Mouse (Mus musculus): Measurements from ENCODE around the gene Gdi2. TPM values are rescaled to one million over a fixed set of nuclear protein-coding genes. Genes with fewer than 3 reads are reported as not detected.

The Gdi2 gene
- total and polyA plus RNA-seq, 2 experiments from 2014 or later, result 220 to 371 TPM

- Histone ChIP-seq H3K4me1 (ENCODE audit: insufficient read depth, low read length) (no peaks in the 10 kb centered on the region), H3K4me2 (ENCODE audit: low read depth, low read length, poor library complexity, severe bottlenecking) (no peak overlapping the region), H3K27me3 (ENCODE audit: insufficient read depth, low read length) (no peaks in the 10 kb centered on the region), H3K4me3 (ENCODE audit: low read depth, low read length) (no peak overlapping the region), H3K9ac (replicated peaks; ENCODE audit: low read length, poor library complexity, severe bottlenecking) (no peak overlapping the region), H3K9me3 (ENCODE audit: low read length) (no peaks in the 10 kb centered on the region), H3K36me3 (ENCODE audit: insufficient read depth, low read length) (no peaks in the 10 kb centered on the region), H3K27ac (ENCODE audit: low read depth, low read length) (no peak overlapping the region)
- TF ChIP-seq CTCF (IDR thresholded peaks at IDR 0.05), result no peak
- ATAC-seq (ENCODE audit: low FRiP score) (no peak), DNase-seq (ENCODE audit: low spot score) (no peak)
- WGBS, result 73% methylated on average over 10 of the region's 10 CpGs
Measured at GRCm38 (mm10) chr13:3531692-3532320, 6.1 kb upstream of the Gdi2 start.

GRCm38 (mm10) chr13:3532451-3532850, 5.4 kb upstream of the Gdi2 start:
- Histone ChIP-seq H3K27me3 (ENCODE audit: insufficient read depth, low read length) (no peaks in the 10 kb centered on the region), H3K36me3 (ENCODE audit: insufficient read depth, low read length) (no peaks in the 10 kb centered on the region), H3K4me3 (ENCODE audit: low read depth, low read length) (no peak overlapping the region), H3K27ac (ENCODE audit: low read depth, low read length) (no peak overlapping the region), H3K4me1 (ENCODE audit: insufficient read depth, low read length) (0 out of 2 replicates have a peak, but pooled peaks cover 3% of the 10 kb centered on the region), H3K4me2 (ENCODE audit: low read depth, low read length, poor library complexity, severe bottlenecking) (no peak overlapping the region), H3K9me3 (ENCODE audit: low read length) (no peaks in the 10 kb centered on the region), H3K9ac (replicated peaks; ENCODE audit: low read length, poor library complexity, severe bottlenecking) (no peak overlapping the region)
- TF ChIP-seq CTCF (IDR thresholded peaks at IDR 0.05), result no peak
- WGBS, result 78% methylated on average over 4 of the region's 4 CpGs
- no peak for DNase-seq (ENCODE audit: low spot score)
- no peak for ATAC-seq (ENCODE audit: low FRiP score)

- Histone ChIP-seq H3K27me3 (ENCODE audit: insufficient read depth, low read length) (no peaks in the 10 kb centered on the region), H3K36me3 (ENCODE audit: insufficient read depth, low read length) (no peaks in the 10 kb centered on the region), H3K4me3 (ENCODE audit: low read depth, low read length) (no peak overlapping the region), H3K27ac (ENCODE audit: low read depth, low read length) (no peak overlapping the region), H3K4me1 (ENCODE audit: insufficient read depth, low read length) (0 out of 2 replicates have a peak, but pooled peaks cover 3% of the 10 kb centered on the region), H3K9me3 (ENCODE audit: low read length) (no peaks in the 10 kb centered on the region), H3K9ac (replicated peaks; ENCODE audit: low read length, poor library complexity, severe bottlenecking) (no peak overlapping the region), H3K4me2 (ENCODE audit: low read depth, low read length, poor library complexity, severe bottlenecking) (no peak overlapping the region)
- TF ChIP-seq CTCF (IDR thresholded peaks at IDR 0.05), result no peak
- 89% methylated on average over 4 of the region's 4 CpGs for WGBS
- DNase-seq (ENCODE audit: low spot score), result no peak
- no peak for ATAC-seq (ENCODE audit: low FRiP score)
Measured at GRCm38 (mm10) chr13:3534146-3534545, 3.7 kb upstream of the Gdi2 start.

- H3K27ac ChIP-seq (ENCODE audit: low read depth, low read length), result peak overlapping the region; percentile 99
- ATAC-seq (ENCODE audit: low FRiP score), result peak; percentile 68
- peaks cover 17% of the 10 kb centered on the region; the same call in 1 of the 2 replicates for H3K4me1 ChIP-seq (ENCODE audit: insufficient read depth, low read length)
- H3K27me3 ChIP-seq (ENCODE audit: insufficient read depth, low read length), result no peaks in the 10 kb centered on the region
- DNase-seq (ENCODE audit: low spot score), result peak; percentile 68
- under 1% methylated on average over 54 of the region's 59 CpGs for WGBS
- H3K4me3 ChIP-seq (ENCODE audit: low read depth, low read length), result peak overlapping the region; percentile 96
- no peak for TF ChIP-seq CTCF (IDR thresholded peaks at IDR 0.05)
- peak overlapping the region; percentile 99 for H3K9ac ChIP-seq (replicated peaks; ENCODE audit: low read length, poor library complexity, severe bottlenecking)
- H3K9me3 ChIP-seq (ENCODE audit: low read length), result no peaks in the 10 kb centered on the region
- no peaks in the 10 kb centered on the region for H3K36me3 ChIP-seq (ENCODE audit: insufficient read depth, low read length)
- peak overlapping the region; percentile 76 for H3K4me2 ChIP-seq (ENCODE audit: low read depth, low read length, poor library complexity, severe bottlenecking)
Measured at GRCm38 (mm10) chr13:3538223-3538968, 533 bp downstream of the Gdi2 start.

- 2% methylated on average over 15 of the region's 15 CpGs for WGBS
- H3K4me1 ChIP-seq (ENCODE audit: insufficient read depth, low read length), result peaks cover 17% of the 10 kb centered on the region; the same call in 1 of the 2 replicates
- no peaks in the 10 kb centered on the region for H3K36me3 ChIP-seq (ENCODE audit: insufficient read depth, low read length)
- H3K9ac ChIP-seq (replicated peaks; ENCODE audit: low read length, poor library complexity, severe bottlenecking), result peak overlapping the region; percentile 99
- H3K9me3 ChIP-seq (ENCODE audit: low read length), result no peaks in the 10 kb centered on the region
- no peaks in the 10 kb centered on the region for H3K27me3 ChIP-seq (ENCODE audit: insufficient read depth, low read length)
- peak overlapping the region; percentile 96 for H3K4me3 ChIP-seq (ENCODE audit: low read depth, low read length)
- no peak for TF ChIP-seq CTCF (IDR thresholded peaks at IDR 0.05)
- DNase-seq (ENCODE audit: low spot score) (no peak), ATAC-seq (ENCODE audit: low FRiP score) (no peak)
- H3K27ac ChIP-seq (ENCODE audit: low read depth, low read length), result peak overlapping the region; percentile 99
- peak overlapping the region; percentile 76 for H3K4me2 ChIP-seq (ENCODE audit: low read depth, low read length, poor library complexity, severe bottlenecking)
Measured at GRCm38 (mm10) chr13:3538969-3539562, 1.2 kb downstream of the Gdi2 start.

- ATAC-seq (ENCODE audit: low FRiP score), result no peak
- Histone ChIP-seq H3K4me1 (ENCODE audit: insufficient read depth, low read length) (peaks cover 17% of the 10 kb centered on the region; the same call in 1 of the 2 replicates), H3K27me3 (ENCODE audit: insufficient read depth, low read length) (no peaks in the 10 kb centered on the region), H3K9me3 (ENCODE audit: low read length) (no peaks in the 10 kb centered on the region), H3K27ac (ENCODE audit: low read depth, low read length) (no peak overlapping the region), H3K36me3 (ENCODE audit: insufficient read depth, low read length) (no peaks in the 10 kb centered on the region), H3K4me3 (ENCODE audit: low read depth, low read length) (peak overlapping the region; percentile 96), H3K9ac (replicated peaks; ENCODE audit: low read length, poor library complexity, severe bottlenecking) (no peak overlapping the region), H3K4me2 (ENCODE audit: low read depth, low read length, poor library complexity, severe bottlenecking) (peak overlapping the region; percentile 76)
- no peak for DNase-seq (ENCODE audit: low spot score)
- TF ChIP-seq CTCF (IDR thresholded peaks at IDR 0.05), result no peak
- WGBS, result 26% methylated on average over 2 of the region's 2 CpGs
Measured at GRCm38 (mm10) chr13:3540166-3540565, 2.3 kb downstream of the Gdi2 start.

Data from midbrain, postnatal 0 days (tissue).